Mouse (Mus musculus) gonadal fat pad, adult 2 months (tissue): ENCODE measurements around the gene Pcsk2. TPM values are rescaled to one million over a fixed set of nuclear protein-coding genes. Genes with fewer than 3 reads are reported as not detected.

Source experiments
- DNase-seq: peaks from one replicate; pipeline ENCODE4 v3.0.0-alpha.2; 2012; ENCODE audit warnings: low read depth
- polyA plus RNA-seq: library from polyadenylated mRNA; depleted of rRNA; stranded (reverse); fragments of >200 nt; gene quantifications from 2 replicates; pipeline ENCODE4 v1.2.3, GENCODE M21; 2012; rRNA removed

The Pcsk2 gene
- 0.36 and 0.45 TPM in 2 replicates for polyA plus RNA-seq

GRCm38 (mm10) chr2:143545758-143546246 is at the start of gene Pcsk2:
Gene Pcsk2, plus strand, starts transcription at chr2:143546156.
- no peak for DNase-seq

GRCm38 (mm10) chr2:143500845-143501244 is 45.1 kb upstream of the Pcsk2 start:
- DNase-seq: no peak

GRCm38 (mm10) chr2:143501760-143502159 is 44.2 kb upstream of the Pcsk2 start:
- DNase-seq: no peak

GRCm38 (mm10) chr2:143502203-143502602 is 43.8 kb upstream of the Pcsk2 start:
- DNase-seq: no peak

- DNase-seq: no peak
Measured at GRCm38 (mm10) chr2:143536485-143536884, 9.5 kb upstream of the Pcsk2 start.

- no peak for DNase-seq
Measured at GRCm38 (mm10) chr2:143545299-143545751, 631 bp upstream of the Pcsk2 start.

GRCm38 (mm10) chr2:143546412-143547211 is 656 bp downstream of the Pcsk2 start:
- DNase-seq: no peak

GRCm38 (mm10) chr2:143547251-143548090 is 1.5 kb downstream of the Pcsk2 start:
- DNase-seq: no peak

GRCm38 (mm10) chr2:143560384-143560783 is 14.4 kb downstream of the Pcsk2 start:
- no peak for DNase-seq

GRCm38 (mm10) chr2:143565062-143565461 is 19.1 kb downstream of the Pcsk2 start:
- DNase-seq: no peak

- no peak for DNase-seq
Measured at GRCm38 (mm10) chr2:143565961-143566360, 20.0 kb downstream of the Pcsk2 start.

GRCm38 (mm10) chr2:143585341-143585740 is 39.4 kb downstream of the Pcsk2 start:
- DNase-seq: no peak

GRCm38 (mm10) chr2:143590398-143590797 is 44.4 kb downstream of the Pcsk2 start:
- no peak for DNase-seq

GRCm38 (mm10) chr2:143603071-143603470 is 57.1 kb downstream of the Pcsk2 start:
- no peak for DNase-seq

- DNase-seq: no peak
Measured at GRCm38 (mm10) chr2:143603871-143604512, 58.0 kb downstream of the Pcsk2 start.

- no peak for DNase-seq
Measured at GRCm38 (mm10) chr2:143610355-143611331, 64.7 kb downstream of the Pcsk2 start.

GRCm38 (mm10) chr2:143613466-143613865 is 67.5 kb downstream of the Pcsk2 start:
- no peak for DNase-seq

- no peak for DNase-seq
Measured at GRCm38 (mm10) chr2:143614775-143615174, 68.8 kb downstream of the Pcsk2 start.

- DNase-seq: no peak
Measured at GRCm38 (mm10) chr2:143620916-143621315, 75.0 kb downstream of the Pcsk2 start.

GRCm38 (mm10) chr2:143623916-143624315 is 78.0 kb downstream of the Pcsk2 start:
- DNase-seq: no peak

GRCm38 (mm10) chr2:143643305-143643704 is 97.3 kb downstream of the Pcsk2 start:
- DNase-seq: no peak
